Mouse (Mus musculus): ENCODE data around the gene Slit2. TPM values are rescaled to one million over a fixed set of nuclear protein-coding genes. Genes with fewer than 3 reads are reported as not detected.

The Slit2 gene
- polyA plus RNA-seq, 1 experiment from 2014 or later = 70.5 TPM

GRCm38 (mm10) chr5:48139488-48139862, 156.5 kb downstream of the Slit2 start:
- Histone ChIP-seq H3K9me3 (replicated peaks) (no peaks in the 10 kb centered on the region), H3K4me2 (no peak overlapping the region), H3K4me3 (no peak overlapping the region), H3K9ac (no peak overlapping the region), H3K27me3 (replicated peaks) (no peaks in the 10 kb centered on the region), H3K4me1 (replicated peaks) (0 out of 2 replicates have a peak, but pooled peaks cover 7% of the 10 kb centered on the region), H3K36me3 (no peaks in the 10 kb centered on the region), H3K27ac (ENCODE audit: poor library complexity, severe bottlenecking) (no peak overlapping the region)
- WGBS = 52% methylated on average over 6 of the region's 6 CpGs
- no peak for ATAC-seq (ENCODE audit: insufficient number of reproducible peaks, low FRiP score)

GRCm38 (mm10) chr5:48146082-48146481, 163.1 kb downstream of the Slit2 start:
- no peaks in the 10 kb centered on the region for H3K27me3 ChIP-seq (replicated peaks)
- no peak overlapping the region for H3K9ac ChIP-seq
- H3K4me3 ChIP-seq = no peak overlapping the region
- WGBS = 80% methylated on average over 2 of the region's 2 CpGs
- no peak overlapping the region for H3K4me2 ChIP-seq
- H3K36me3 ChIP-seq = no peaks in the 10 kb centered on the region
- ATAC-seq (ENCODE audit: insufficient number of reproducible peaks, low FRiP score) = no peak
- H3K27ac ChIP-seq (ENCODE audit: poor library complexity, severe bottlenecking) = no peak overlapping the region
- no peaks in the 10 kb centered on the region for H3K9me3 ChIP-seq (replicated peaks)
- H3K4me1 ChIP-seq (replicated peaks) = no peaks in the 10 kb centered on the region

DNA sequence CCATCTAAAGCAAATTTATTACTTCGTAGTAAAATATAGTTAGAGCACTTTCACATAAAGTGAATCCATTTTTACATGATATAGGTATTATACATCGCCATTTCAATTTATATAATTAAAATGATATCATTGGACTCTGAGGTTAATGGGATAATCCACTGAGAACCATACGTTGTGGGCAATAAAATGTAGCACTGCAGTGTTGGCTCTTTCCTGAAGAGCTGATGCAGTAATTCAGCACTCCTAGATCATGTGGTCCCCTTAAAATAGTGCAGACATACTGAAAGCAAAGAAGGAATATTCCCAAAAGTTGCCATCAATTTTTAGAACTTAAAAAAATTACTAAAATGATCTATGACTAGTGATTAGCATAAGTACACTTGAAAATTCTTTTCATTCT, 177.9 kb downstream of the Slit2 start:
- H3K27me3 ChIP-seq (replicated peaks) = no peaks in the 10 kb centered on the region
- H3K9ac ChIP-seq = no peak overlapping the region
- H3K4me2 ChIP-seq = no peak overlapping the region
- no peaks in the 10 kb centered on the region for H3K9me3 ChIP-seq (replicated peaks)
- H3K4me1 ChIP-seq (replicated peaks) = no peaks in the 10 kb centered on the region
- no peak overlapping the region for H3K4me3 ChIP-seq
- no peak for ATAC-seq (ENCODE audit: insufficient number of reproducible peaks, low FRiP score)
- no peaks in the 10 kb centered on the region for H3K36me3 ChIP-seq
- no peak overlapping the region for H3K27ac ChIP-seq (ENCODE audit: poor library complexity, severe bottlenecking)
- WGBS = 72% methylated on average over 3 of the region's 3 CpGs

DNA sequence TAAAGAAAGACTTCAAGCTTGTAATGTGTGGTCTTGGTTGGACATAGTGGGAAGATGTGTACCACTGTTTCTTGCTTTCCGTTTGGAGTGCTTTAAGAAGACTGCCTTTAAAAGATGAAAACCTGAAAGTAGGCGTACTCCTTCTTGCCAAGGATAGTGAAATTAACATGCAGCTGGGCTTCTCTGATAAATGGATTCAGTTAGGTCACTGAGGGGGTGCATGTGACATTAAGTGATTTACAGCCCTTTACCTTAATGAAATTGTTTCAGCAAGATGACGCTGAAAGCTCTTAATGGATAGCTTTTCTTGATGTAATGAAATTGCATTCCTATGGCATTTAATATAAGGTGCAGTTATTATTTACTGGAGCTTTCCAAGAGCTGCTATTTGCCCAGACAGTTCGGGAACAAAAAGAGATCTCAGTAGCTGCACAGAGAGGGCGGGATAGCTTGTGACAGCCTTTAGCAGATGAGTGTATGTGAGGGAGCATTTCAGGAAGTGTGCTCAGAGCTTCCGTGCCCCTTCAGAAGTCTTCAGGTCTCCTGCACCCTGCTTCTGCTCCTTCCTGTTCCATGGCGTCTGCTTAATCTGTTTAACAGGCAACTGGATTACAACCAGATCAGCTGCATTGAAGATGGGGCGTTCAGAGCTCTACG, 198.8 kb downstream of the Slit2 start:
- no peak overlapping the region for H3K9ac ChIP-seq
- ATAC-seq (ENCODE audit: insufficient number of reproducible peaks, low FRiP score) = no peak
- no peaks in the 10 kb centered on the region for H3K27me3 ChIP-seq (replicated peaks)
- H3K9me3 ChIP-seq (replicated peaks) = no peaks in the 10 kb centered on the region
- H3K27ac ChIP-seq (ENCODE audit: poor library complexity, severe bottlenecking) = no peak overlapping the region
- H3K4me1 ChIP-seq (replicated peaks) = no peaks in the 10 kb centered on the region
- H3K36me3 ChIP-seq = no peaks in the 10 kb centered on the region
- H3K4me2 ChIP-seq = no peak overlapping the region
- no peak overlapping the region for H3K4me3 ChIP-seq
- 56% methylated on average over 9 of the region's 9 CpGs for WGBS

DNA sequence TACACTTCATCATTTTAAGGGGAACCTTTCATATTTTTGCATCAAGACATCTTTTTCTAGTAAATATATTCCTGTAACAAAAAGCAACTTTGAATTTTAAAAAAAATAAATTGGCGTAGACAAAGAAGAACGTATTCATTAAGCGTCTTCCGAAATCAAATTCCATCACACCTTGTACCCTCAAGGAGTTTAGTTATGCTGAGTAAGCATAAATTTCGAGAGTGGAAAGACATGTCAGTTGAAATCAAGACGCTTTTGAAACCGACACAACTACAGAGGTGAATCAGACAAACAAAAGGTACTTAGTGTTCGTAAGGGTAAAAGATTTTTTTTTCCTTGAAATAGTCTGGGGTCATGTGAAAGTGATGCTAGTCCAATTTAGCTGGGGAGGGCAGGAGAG, 201.4 kb downstream of the Slit2 start:
- H3K4me1 ChIP-seq (replicated peaks) = no peaks in the 10 kb centered on the region
- 83% methylated on average over 8 of the region's 8 CpGs for WGBS
- no peak overlapping the region for H3K9ac ChIP-seq
- no peak overlapping the region for H3K27ac ChIP-seq (ENCODE audit: poor library complexity, severe bottlenecking)
- H3K36me3 ChIP-seq = no peaks in the 10 kb centered on the region
- H3K9me3 ChIP-seq (replicated peaks) = no peaks in the 10 kb centered on the region
- no peak for ATAC-seq (ENCODE audit: insufficient number of reproducible peaks, low FRiP score)
- no peak overlapping the region for H3K4me3 ChIP-seq
- no peak overlapping the region for H3K4me2 ChIP-seq
- H3K27me3 ChIP-seq (replicated peaks) = no peaks in the 10 kb centered on the region

- no peaks in the 10 kb centered on the region for H3K9me3 ChIP-seq (replicated peaks)
- no peaks in the 10 kb centered on the region for H3K36me3 ChIP-seq
- H3K9ac ChIP-seq = no peak overlapping the region
- 80% methylated on average over 4 of the region's 4 CpGs for WGBS
- H3K4me1 ChIP-seq (replicated peaks) = no peaks in the 10 kb centered on the region
- no peak overlapping the region for H3K4me2 ChIP-seq
- H3K27me3 ChIP-seq (replicated peaks) = no peaks in the 10 kb centered on the region
- H3K4me3 ChIP-seq = no peak overlapping the region
- no peak for ATAC-seq (ENCODE audit: insufficient number of reproducible peaks, low FRiP score)
- no peak overlapping the region for H3K27ac ChIP-seq (ENCODE audit: poor library complexity, severe bottlenecking)
These were observed 204.9 kb downstream of the Slit2 start for GRCm38 (mm10) chr5:48187819-48188218.

- no peak overlapping the region for H3K9ac ChIP-seq
These were observed 216.4 kb downstream of the Slit2 start for GRCm38 (mm10) chr5:48199380-48199779.

GRCm38 (mm10) chr5:48215248-48215647, 232.3 kb downstream of the Slit2 start:
- H3K9ac ChIP-seq = no peak overlapping the region
- 90% methylated on average over 2 of the region's 2 CpGs for WGBS
- no peaks in the 10 kb centered on the region for H3K4me1 ChIP-seq (replicated peaks)
- H3K9me3 ChIP-seq (replicated peaks) = no peaks in the 10 kb centered on the region
- H3K36me3 ChIP-seq = no peaks in the 10 kb centered on the region
- ATAC-seq (ENCODE audit: insufficient number of reproducible peaks, low FRiP score) = no peak
- no peak overlapping the region for H3K4me2 ChIP-seq
- no peaks in the 10 kb centered on the region for H3K27me3 ChIP-seq (replicated peaks)
- no peak overlapping the region for H3K27ac ChIP-seq (ENCODE audit: poor library complexity, severe bottlenecking)
- H3K4me3 ChIP-seq = no peak overlapping the region

More at GRCm38 (mm10) chr5:48199380-48199779, 216.4 kb downstream of the Slit2 start:
- no peak for ATAC-seq (ENCODE audit: insufficient number of reproducible peaks, low FRiP score)
- no peaks in the 10 kb centered on the region for H3K4me1 ChIP-seq (replicated peaks)
- 0 out of 2 replicates have a peak, but pooled peaks cover 5% of the 10 kb centered on the region for H3K36me3 ChIP-seq
- H3K9me3 ChIP-seq (replicated peaks) = no peaks in the 10 kb centered on the region
- no peak overlapping the region for H3K4me3 ChIP-seq
- H3K4me2 ChIP-seq = no peak overlapping the region
- H3K27me3 ChIP-seq (replicated peaks) = no peaks in the 10 kb centered on the region
- no peak overlapping the region for H3K27ac ChIP-seq (ENCODE audit: poor library complexity, severe bottlenecking)

DNA sequence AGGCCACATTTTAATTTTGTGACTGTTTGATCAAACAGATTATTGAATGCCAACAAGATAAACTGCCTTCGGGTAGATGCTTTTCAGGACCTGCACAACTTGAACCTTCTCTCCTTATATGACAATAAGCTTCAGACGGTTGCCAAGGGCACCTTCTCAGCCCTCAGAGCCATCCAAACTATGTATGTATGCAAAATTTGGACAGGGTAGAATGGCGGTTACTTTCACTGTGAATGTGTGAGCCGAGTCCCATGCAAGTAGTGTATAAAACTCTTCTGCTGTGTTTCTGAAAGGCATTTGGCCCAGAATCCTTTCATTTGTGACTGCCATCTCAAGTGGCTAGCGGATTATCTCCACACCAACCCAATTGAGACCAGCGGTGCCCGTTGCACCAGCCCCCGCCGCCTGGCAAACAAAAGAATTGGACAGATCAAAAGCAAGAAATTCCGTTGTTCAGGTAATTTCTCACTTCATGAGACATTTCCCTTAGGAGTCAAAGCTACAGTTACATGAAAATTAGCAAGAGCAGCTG, 236.8 kb downstream of the Slit2 start:
- no peak overlapping the region for H3K4me2 ChIP-seq
- H3K9ac ChIP-seq = no peak overlapping the region
- no peaks in the 10 kb centered on the region for H3K9me3 ChIP-seq (replicated peaks)
- no peak overlapping the region for H3K4me3 ChIP-seq
- 77% methylated on average over 10 of the region's 10 CpGs for WGBS
- no peaks in the 10 kb centered on the region for H3K4me1 ChIP-seq (replicated peaks)
- H3K27me3 ChIP-seq (replicated peaks) = no peaks in the 10 kb centered on the region
- no peak for ATAC-seq (ENCODE audit: insufficient number of reproducible peaks, low FRiP score)
- H3K27ac ChIP-seq (ENCODE audit: poor library complexity, severe bottlenecking) = no peak overlapping the region
- 0 out of 2 replicates have a peak, but pooled peaks cover 4% of the 10 kb centered on the region for H3K36me3 ChIP-seq

GRCm38 (mm10) chr5:48225500-48225899, 242.6 kb downstream of the Slit2 start:
- Histone ChIP-seq H3K4me3 (no peak overlapping the region), H3K36me3 (peaks cover 20% of the 10 kb centered on the region), H3K27ac (ENCODE audit: poor library complexity, severe bottlenecking) (no peak overlapping the region), H3K4me2 (no peak overlapping the region), H3K4me1 (replicated peaks) (no peaks in the 10 kb centered on the region), H3K27me3 (replicated peaks) (no peaks in the 10 kb centered on the region), H3K9me3 (replicated peaks) (no peaks in the 10 kb centered on the region), H3K9ac (no peak overlapping the region)
- 76% methylated on average over 2 of the region's 2 CpGs for WGBS
- no peak for ATAC-seq (ENCODE audit: insufficient number of reproducible peaks, low FRiP score)

GRCm38 (mm10) chr5:48230430-48231080, 247.6 kb downstream of the Slit2 start:
- Histone ChIP-seq H3K9ac (no peak overlapping the region), H3K4me3 (no peak overlapping the region), H3K27ac (ENCODE audit: poor library complexity, severe bottlenecking) (no peak overlapping the region), H3K27me3 (replicated peaks) (no peaks in the 10 kb centered on the region), H3K4me2 (no peak overlapping the region), H3K9me3 (replicated peaks) (no peaks in the 10 kb centered on the region), H3K4me1 (replicated peaks) (no peaks in the 10 kb centered on the region), H3K36me3 (peaks cover 30% of the 10 kb centered on the region)
- 70% methylated on average over 6 of the region's 6 CpGs for WGBS
- no peak for ATAC-seq (ENCODE audit: insufficient number of reproducible peaks, low FRiP score)

All from heart, embryonic 12.5 days (tissue).